Mouse (Mus musculus) liver, embryonic 14.5 days (tissue): ENCODE data around the gene Ulk2. TPM values are rescaled to one million over a fixed set of nuclear protein-coding genes. Genes with fewer than 3 reads are reported as not detected.

Experiments
- ATAC-seq: fragments of 200-750 bp; cut with Nextera tagmentation; 2 replicates; pipeline ENCODE4 v1.8.0; 2017; ENCODE audit warnings: moderate number of reproducible peaks, mild to moderate bottlenecking, moderate library complexity; ENCODE audit not compliant: insufficient read depth
- DNase-seq, 3 experiments: peaks; one replicate each; pipeline ENCODE4 v3.0.0-alpha.2; 2012 to 2013; ENCODE audit warnings: low read depth in 3 of 3, low spot score in 3 of 3
- H3K27ac ChIP-seq: fragments of 300-500 bp; sonication (generic); 2 replicates; pipeline ENCODE4 v1.5.1; 2014; ENCODE audit warnings: moderate library complexity, mild to moderate bottlenecking, control low read depth, inconsistent platforms
- H3K27me3 ChIP-seq: fragments of 300-500 bp; sonication (generic); 2 replicates; pipeline ENCODE4 v1.6.1; 2014; ENCODE audit warnings: mild to moderate bottlenecking, low read length, moderate library complexity; ENCODE audit not compliant: control insufficient read depth, insufficient read depth
- H3K36me3 ChIP-seq: fragments of 300-500 bp; sonication (generic); replicated peaks from 2 replicates; pipeline ENCODE4 v1.6.1; 2014; ENCODE audit warnings: low read depth; ENCODE audit not compliant: control insufficient read depth, insufficient read depth
- H3K4me1 ChIP-seq, 2 experiments: fragments of 200-500 bp in 1 of 2; fragments of 300-500 bp in 1 of 2; sonication (generic) in 1 of 2; replicated peaks; 2 replicates each; pipeline ENCODE4 v1.6.1; 2012 to 2014; ENCODE audit warnings: antibody characterized with exemption in 1 of 2, inconsistent platforms in 1 of 2, low read length in 1 of 2; ENCODE audit not compliant: control insufficient read depth in 2 of 2, insufficient read depth in 2 of 2
- H3K4me2 ChIP-seq: fragments of 300-500 bp; sonication (generic); 2 replicates; pipeline ENCODE4 v1.6.1; 2014; ENCODE audit warnings: low read depth, mild to moderate bottlenecking, control low read depth, moderate library complexity
- H3K4me3 ChIP-seq, 2 experiments: fragments of 200-500 bp in 1 of 2; fragments of 300-500 bp in 1 of 2; sonication (generic) in 1 of 2; 2 replicates each; pipeline ENCODE4 v1.5.1; 2012 to 2014; ENCODE audit warnings: low read depth in 2 of 2, low read length in 2 of 2, mild to moderate bottlenecking in 2 of 2, control low read depth in 1 of 2, inconsistent platforms in 1 of 2, moderate library complexity in 1 of 2; ENCODE audit not compliant: insufficient read depth in 1 of 2
- H3K9ac ChIP-seq: fragments of 300-500 bp; sonication (generic); replicated peaks from 2 replicates; pipeline ENCODE4 v1.6.1; 2014; ENCODE audit warnings: mild to moderate bottlenecking, control low read depth, moderate library complexity
- H3K9me3 ChIP-seq: fragments of 300-500 bp; sonication (generic); 2 replicates; pipeline ENCODE4 v1.6.1; 2016; ENCODE audit warnings: low read length, mixed read lengths; ENCODE audit not compliant: control insufficient read depth
- CTCF ChIP-seq: IDR thresholded peaks from 2 replicates; pipeline ENCODE4 v1.5.1; 2016; ENCODE audit warnings: antibody characterized with exemption, low read depth, control low read depth
- EP300 ChIP-seq: IDR thresholded peaks from 2 replicates; pipeline ENCODE4 v1.6.1; 2016; ENCODE audit warnings: antibody characterized with exemption, low read depth
- WGBS: fragments of 180-500 bp; shearing (Covaris S2); extraction: QIAGEN DNeasy Blood & Tissue Kit; methylation state at CpG from one replicate; pipeline ENCODE4 v1.1.7; 2014; ENCODE audit not compliant: insufficient replicate concordance; 5-methylcytosine and 5-hydroxymethylcytosine counted together
- polyA plus RNA-seq, 2 experiments: library from polyadenylated mRNA; depleted of rRNA in 1 of 2; stranded (reverse) in 1 of 2; unstranded in 1 of 2; fragments of >200 nt; fragmentation: Nextera tagmentation in 1 of 2; extraction: Ambion mirVana in 1 of 2; gene quantifications; 2 replicates each; pipeline versions ENCODE4 v1.2.1 to v1.2.3; 2012 to 2014

The Ulk2 gene
- polyA plus RNA-seq, 2 experiments: 2.5 TPM

GRCm38 (mm10) chr11:61745781-61746180 lies 109.1 kb downstream of the Ulk2 start:
- TF ChIP-seq EP300: no peak
- no peak for TF ChIP-seq CTCF
- Histone ChIP-seq H3K27me3 (no peaks in the 10 kb centered on the region), H3K27ac (no peak overlapping the region), H3K9ac (no peak overlapping the region), H3K4me1 (no peaks in the 10 kb centered on the region), H3K4me3 (no peak overlapping the region), H3K36me3 (no peaks in the 10 kb centered on the region; the same call in none of the 2 replicates), H3K4me2 (no peak overlapping the region), H3K9me3 (no peaks in the 10 kb centered on the region)
- no peak for ATAC-seq
- no peak for DNase-seq
- 85% methylated on average over 9 of the region's 9 CpGs for WGBS

DNA sequence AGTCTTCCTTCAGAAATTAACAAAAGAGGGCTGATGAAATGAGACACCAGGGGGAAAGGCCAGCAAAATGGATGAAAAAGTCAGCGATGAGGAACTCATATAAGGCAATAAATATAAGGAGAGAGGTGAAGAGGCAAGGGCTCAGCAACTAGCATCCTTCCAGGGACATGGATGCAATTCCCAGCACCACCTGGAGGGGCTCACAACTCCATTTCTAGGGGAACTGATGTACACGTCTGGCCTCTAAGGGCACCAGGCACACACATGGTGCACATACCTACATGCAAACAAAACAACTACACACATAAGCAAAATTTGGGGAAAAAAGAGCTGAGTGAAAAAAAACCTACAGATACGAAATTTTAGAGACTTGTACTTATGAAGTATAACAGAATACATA lies 110.4 kb downstream of the Ulk2 start:
- Histone ChIP-seq H3K9me3 (no peaks in the 10 kb centered on the region), H3K9ac (no peak overlapping the region), H3K36me3 (no peaks in the 10 kb centered on the region; the same call in 1 of the 2 replicates), H3K27ac (no peak overlapping the region), H3K4me3 (no peak overlapping the region), H3K4me2 (no peak overlapping the region), H3K4me1 (no peaks in the 10 kb centered on the region), H3K27me3 (no peaks in the 10 kb centered on the region)
- TF ChIP-seq CTCF (peak; percentile 33), EP300 (no peak)
- 47% methylated on average over 3 of the region's 3 CpGs for whole genome bisulfite sequencing
- DNase-seq (no peak), ATAC-seq (no peak)

- no peak for TF ChIP-seq CTCF
- TF ChIP-seq EP300: no peak
- no peak overlapping the region for H3K27ac ChIP-seq
- H3K27me3 ChIP-seq: no peaks in the 10 kb centered on the region
- 70% methylated on average over 3 of the region's 3 CpGs for WGBS
- no peak overlapping the region for H3K9ac ChIP-seq
- ATAC-seq (no peak), DNase-seq (no peak)
- no peaks in the 10 kb centered on the region for H3K9me3 ChIP-seq
- no peak overlapping the region for H3K4me3 ChIP-seq
- no peak overlapping the region for H3K4me2 ChIP-seq
- no peaks in the 10 kb centered on the region; the same call in 1 of the 2 replicates for H3K36me3 ChIP-seq
- H3K4me1 ChIP-seq: no peaks in the 10 kb centered on the region
These were observed 111.1 kb downstream of the Ulk2 start for GRCm38 (mm10) chr11:61743768-61744167.

- TF ChIP-seq EP300: no peak
- TF ChIP-seq CTCF: peak; percentile 28; the same call in 1 of the 2 replicates
- no peak overlapping the region for H3K4me3 ChIP-seq
- H3K9me3 ChIP-seq: no peaks in the 10 kb centered on the region
- no peak overlapping the region for H3K27ac ChIP-seq
- WGBS: 66% methylated on average over 1 of the region's 1 CpGs
- no peak overlapping the region for H3K4me2 ChIP-seq
- DNase-seq: no peak
- no peaks in the 10 kb centered on the region for H3K4me1 ChIP-seq
- H3K36me3 ChIP-seq: no peaks in the 10 kb centered on the region; the same call in 1 of the 2 replicates
- H3K27me3 ChIP-seq: no peaks in the 10 kb centered on the region
- no peak for ATAC-seq
- no peak overlapping the region for H3K9ac ChIP-seq
These were observed 114.4 kb downstream of the Ulk2 start for GRCm38 (mm10) chr11:61740500-61740899.

- ATAC-seq: no peak
- H3K4me1 ChIP-seq: no peaks in the 10 kb centered on the region
- no peaks in the 10 kb centered on the region for H3K36me3 ChIP-seq
- no peak for TF ChIP-seq EP300
- no peak for TF ChIP-seq CTCF
- no peaks in the 10 kb centered on the region for H3K27me3 ChIP-seq
- 60% methylated on average over 1 of the region's 1 CpGs for WGBS
- H3K27ac ChIP-seq: no peak overlapping the region
- H3K4me3 ChIP-seq: no peak overlapping the region
- H3K4me2 ChIP-seq: no peak overlapping the region
- no peak overlapping the region for H3K9ac ChIP-seq
- no peak for DNase-seq
- H3K9me3 ChIP-seq: no peaks in the 10 kb centered on the region
These were observed 117.6 kb downstream of the Ulk2 start for GRCm38 (mm10) chr11:61737290-61737689.
